Mouse (Mus musculus) kidney, postnatal 36 days (tissue): Measurements from ENCODE around the gene Focad.

ENCODE experiments used
- DNase-seq, 2 experiments: peaks; one replicate each; pipeline ENCODE4 v3.0.0; 2021 to 2022; ENCODE audit warnings: mixed read lengths in 2 of 2

Gene Focad

DNA sequence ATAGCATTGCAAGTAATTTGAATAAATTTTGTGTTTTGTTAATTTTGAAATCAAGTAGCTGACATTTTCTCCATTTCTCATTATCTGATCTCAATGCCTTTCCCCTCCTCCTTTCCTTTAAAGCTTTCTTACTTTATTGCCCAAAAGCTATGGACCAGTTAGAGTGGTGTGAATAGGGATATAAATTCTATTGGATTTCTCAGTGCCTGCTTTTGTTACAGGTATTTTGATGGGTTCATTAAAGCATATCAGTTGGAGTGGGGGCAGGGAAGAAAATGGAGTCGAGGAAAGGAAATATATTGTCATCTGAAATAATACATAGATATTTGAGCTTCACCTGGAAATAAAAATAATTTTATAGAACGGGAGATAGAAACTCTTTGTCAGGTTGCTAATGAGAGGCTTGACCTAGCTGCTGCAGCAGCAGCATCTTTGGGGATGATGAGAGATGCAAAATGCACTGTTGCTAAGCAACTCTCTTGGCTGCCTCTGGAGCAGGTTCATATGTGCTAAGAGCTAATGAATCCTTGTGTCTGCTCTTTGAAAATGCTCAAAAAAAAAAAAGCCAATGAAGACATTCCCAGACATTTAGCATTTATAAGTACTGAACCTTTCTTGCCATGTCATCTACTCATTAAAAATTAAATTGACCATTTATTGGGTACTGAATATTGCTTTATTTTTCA lies 116.9 kb downstream of the Focad start:
- DNase-seq = no peak

DNA sequence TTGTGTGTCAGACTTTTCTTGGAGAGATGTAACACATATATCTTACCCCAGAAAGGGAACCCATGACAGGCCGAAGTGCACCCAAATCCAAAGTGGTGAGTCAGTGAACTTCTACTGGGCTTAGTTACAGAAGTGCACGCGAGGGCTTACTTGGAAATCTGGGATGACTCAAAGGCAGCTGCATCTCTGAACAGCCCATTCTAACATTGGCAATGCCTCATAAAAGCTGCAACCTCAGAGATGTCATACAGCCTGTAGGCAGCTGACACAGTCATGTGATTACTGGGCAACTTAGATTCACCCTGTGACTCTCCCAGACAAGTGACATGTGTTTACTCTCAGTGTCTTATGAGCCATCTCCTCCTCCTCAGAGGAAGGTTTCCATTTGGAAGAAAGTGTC lies 119.5 kb downstream of the Focad start:
- DNase-seq = no peak

- no peak for DNase-seq
Observed at GRCm38 (mm10) chr4:88218286-88218685, 123.9 kb downstream of the Focad start.

GRCm38 (mm10) chr4:88218797-88219196 lies 124.4 kb downstream of the Focad start:
- DNase-seq = no peak

DNA sequence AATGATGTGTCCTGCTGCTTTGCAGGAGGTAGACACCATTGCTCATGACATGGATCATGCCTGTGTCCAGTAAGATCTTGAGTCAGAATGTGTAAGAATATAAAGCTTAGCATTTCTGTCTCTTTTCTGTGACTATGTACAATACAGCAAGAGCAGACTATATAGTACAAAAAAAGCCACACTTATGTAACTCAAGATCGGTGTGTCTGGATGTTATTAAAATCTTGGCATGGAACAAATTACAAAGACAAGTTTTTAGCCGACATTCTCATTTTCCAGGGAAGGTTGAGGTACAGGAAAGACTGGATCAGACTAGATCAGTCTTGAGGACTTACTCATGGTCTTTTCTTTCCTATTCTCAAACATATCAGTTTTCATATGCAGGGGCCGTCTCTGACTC lies 136.9 kb downstream of the Focad start:
- DNase-seq = no peak

DNA sequence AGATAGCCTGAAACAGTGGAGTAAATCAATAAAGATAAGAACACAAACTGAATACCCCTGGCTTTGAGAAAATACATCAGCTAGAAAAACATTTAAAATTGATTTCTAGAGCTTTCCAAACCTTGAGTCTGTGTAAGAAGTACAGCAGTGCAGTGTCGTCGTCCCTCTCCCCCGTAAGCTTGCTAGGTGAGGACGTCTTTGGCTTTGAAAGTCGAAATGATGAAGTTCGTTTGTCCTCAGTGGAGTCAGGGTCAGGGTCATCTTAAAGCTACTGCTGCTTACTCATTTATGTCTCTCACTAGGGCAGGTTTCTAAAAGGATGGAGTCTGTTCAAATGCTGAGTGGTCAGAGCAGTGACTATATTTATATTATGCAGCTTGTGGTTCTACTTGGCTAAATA lies 141.5 kb downstream of the Focad start:
- DNase-seq = no peak

- no peak for DNase-seq
Observed at GRCm38 (mm10) chr4:88236926-88237756, 142.7 kb downstream of the Focad start.

- no peak for DNase-seq
Observed at GRCm38 (mm10) chr4:88238351-88238750, 143.9 kb downstream of the Focad start.

DNA sequence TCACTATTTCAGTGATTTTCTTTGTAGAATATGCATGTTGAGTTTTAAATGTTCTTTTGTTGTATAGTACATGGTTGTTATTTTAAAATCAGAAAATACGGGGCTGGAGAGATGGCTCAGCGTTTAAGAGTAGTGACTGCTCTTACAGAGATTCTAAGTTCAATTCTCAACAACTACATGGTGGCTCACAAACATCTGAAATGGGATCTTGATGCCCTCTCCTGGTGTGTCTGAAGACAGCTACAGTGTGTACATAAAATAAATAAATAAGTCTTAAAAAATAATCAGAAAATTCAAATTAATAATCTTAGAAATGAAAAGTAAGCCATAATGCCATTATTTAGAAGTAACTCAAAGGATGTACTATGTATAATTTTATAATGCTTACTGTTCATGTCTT lies 149.4 kb downstream of the Focad start:
- DNase-seq = no peak

DNA sequence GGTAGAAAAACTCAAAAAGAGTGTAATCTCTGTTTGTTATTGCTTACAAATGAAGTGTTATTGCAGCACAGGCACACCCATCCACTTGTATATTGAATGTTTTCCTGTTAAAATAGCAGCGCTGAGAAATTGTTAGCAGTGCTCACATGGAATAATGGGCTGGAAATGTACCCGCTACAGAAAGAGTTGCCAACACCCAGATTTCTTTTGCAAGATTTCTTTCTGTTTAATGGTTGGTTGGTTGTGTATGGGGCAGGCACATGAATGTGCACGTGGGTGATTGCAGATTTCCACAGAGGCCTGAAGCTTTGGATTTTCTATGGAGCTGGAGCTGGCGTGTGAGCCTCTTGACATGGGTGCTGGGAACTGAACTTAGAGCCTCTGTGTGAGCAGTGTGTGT lies 151.1 kb downstream of the Focad start:
- no peak for DNase-seq

DNA sequence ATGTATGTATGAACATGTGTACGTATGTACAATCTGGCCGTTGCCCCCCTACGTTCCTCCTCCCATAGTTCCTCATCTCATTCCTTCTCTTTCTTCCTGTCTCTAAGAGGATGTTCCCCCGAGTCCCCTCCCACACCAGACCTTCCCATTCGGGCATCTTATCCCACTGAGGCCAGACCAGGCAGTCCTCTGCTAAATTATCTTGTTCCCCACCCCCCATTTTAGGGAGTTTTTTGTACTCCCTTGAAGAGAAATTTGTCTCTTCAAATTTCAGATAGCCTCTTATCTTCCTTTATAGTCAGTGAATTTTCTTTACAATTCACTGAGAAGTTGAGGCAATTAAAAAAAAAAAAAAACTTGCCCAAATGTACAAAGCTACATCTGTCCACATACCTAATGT lies 166.9 kb downstream of the Focad start:
- DNase-seq = no peak

- no peak for DNase-seq
Observed at GRCm38 (mm10) chr4:88264536-88264935, 170.1 kb downstream of the Focad start.

DNA sequence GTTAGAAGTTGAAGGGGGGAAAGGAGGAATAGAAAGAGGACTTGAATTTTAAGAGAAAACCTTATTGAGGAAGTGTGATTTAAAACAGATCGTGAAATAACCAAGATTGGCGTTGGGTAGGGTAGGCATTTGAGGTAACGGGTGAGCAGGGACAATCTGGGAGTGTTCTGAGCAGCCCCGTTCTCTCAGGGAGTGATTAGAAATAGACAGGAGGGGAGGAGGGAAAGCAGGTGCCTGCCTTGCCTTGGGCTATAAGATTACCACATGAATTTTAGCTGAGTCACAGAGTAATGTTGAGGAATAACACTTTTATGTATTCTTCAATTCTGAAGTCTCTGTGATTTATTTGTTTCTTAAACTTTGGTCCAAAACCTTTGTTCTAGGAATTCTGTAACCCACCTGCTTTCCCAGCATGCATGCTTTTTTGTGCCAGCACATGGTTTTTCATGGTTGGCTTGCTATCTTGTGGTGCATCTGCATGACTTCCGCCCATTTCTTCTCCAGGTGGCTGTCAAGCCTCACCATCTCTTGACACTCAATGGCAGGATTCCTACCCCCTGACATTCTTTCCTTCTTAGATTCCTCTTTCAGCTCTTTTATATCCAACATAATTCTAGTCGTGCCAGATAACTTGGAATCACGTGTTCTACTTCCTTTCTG lies 176.1 kb downstream of the Focad start:
- DNase-seq = no peak

- no peak for DNase-seq
Observed at GRCm38 (mm10) chr4:88275571-88276041, 181.2 kb downstream of the Focad start.

DNA sequence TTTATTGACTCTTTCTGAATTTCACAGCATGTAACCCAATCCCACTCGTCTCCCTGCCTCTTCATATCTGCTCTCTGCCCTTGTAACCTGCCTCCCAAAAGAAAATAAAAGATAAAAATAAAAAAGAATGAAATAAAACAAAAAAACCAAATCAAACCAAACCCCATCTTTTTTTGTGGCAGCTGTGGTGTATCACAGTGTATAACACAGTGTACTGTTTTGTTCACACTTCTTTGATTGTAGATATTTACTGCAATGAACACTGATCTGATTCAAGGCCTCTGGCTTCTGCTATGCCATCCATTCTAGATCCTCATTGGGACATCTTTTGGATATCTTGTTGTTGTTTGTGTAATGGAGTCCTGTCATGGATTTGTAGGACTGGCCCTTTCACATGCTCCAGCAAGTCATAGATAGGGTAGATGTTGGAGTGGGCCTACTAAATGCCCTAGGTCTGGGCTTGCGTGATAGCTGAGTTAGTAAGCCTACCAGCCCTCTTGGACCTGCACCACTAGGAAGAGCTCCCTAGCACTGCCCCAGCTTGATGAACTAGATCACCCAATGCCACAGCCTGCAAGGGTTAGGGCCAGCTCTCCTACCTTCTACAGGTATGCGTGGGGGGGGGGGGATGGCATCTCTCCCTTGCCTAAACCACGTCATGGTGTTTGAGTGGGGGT lies 181.8 kb downstream of the Focad start:
- DNase-seq = no peak

GRCm38 (mm10) chr4:88278524-88278923 lies 184.1 kb downstream of the Focad start:
- DNase-seq = no peak

DNA sequence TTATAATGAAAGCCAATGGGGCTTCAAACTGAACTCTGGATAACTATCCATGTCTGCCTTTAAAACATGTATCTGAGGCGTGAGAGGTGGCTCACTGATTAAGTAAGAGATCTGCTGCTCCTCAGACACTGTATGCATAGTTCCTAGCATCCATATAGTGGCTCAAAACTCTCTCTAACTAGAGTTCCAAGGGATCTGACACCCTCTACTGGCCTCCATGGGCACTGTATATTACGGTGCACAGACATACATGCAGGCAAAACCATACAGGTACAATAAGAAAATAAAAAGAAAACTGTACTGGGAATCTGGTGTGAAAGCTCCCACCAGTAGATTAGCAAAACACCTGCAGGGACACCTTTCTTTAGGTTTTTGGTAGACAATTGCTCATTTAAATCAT lies 186.1 kb downstream of the Focad start:
- no peak for DNase-seq

GRCm38 (mm10) chr4:88295537-88295936 lies 201.1 kb downstream of the Focad start:
- DNase-seq = no peak

DNA sequence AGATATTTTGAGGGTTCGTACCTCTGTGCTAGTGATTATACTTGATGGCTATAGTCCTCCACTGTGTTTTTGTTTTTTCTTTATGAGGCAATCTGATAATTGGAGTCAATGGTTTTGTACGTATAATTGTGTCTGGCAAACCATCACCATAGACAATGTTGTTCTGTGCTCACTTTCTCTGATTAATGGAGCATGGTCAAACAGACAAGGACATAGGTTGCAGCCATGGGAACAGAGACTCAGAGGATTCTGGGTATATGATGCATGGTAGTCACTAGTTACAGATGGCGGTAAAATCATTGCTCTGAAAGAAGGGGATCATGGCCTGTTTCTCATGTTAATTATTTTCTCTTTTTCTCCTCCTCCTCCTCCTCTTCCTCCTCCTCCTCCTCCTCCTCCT lies 205.1 kb downstream of the Focad start:
- no peak for DNase-seq

DNA sequence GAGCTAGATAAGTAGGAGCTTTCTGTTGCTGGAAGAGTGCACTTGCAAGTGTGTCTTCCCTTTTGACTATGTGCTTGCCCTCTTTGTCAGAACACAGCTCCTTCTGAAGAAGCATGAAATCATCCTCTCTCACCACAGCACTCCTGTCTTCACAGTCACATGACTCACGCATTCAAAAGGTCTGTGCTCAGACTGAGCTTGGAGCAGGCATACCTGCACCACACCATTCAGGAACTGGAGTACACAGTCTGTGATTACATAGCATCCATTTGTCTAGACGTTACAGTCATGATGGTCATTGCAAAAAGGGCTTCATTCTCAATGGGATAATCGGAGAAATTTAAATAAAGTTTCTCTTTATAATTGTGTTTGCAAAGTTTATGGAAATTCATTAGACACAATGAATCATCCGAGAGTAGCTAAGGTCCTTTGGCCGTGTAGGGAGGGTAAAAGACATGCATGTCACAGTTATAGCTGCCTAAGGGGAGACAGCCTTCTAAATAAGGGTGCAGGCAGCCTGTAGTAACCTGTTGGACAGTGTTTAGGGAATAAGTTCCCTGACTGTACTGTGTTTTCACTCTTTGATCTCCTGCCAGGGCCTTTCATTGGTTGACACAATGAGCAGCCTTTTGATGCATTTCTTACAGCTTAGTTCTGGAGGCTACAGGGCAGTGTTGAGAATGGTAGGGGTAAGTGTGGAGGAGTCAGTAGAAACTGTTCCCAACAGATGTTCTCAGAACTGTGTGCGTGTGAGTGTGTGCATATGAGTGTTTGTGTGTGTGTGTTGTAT lies 206.6 kb downstream of the Focad start:
- no peak for DNase-seq

DNA sequence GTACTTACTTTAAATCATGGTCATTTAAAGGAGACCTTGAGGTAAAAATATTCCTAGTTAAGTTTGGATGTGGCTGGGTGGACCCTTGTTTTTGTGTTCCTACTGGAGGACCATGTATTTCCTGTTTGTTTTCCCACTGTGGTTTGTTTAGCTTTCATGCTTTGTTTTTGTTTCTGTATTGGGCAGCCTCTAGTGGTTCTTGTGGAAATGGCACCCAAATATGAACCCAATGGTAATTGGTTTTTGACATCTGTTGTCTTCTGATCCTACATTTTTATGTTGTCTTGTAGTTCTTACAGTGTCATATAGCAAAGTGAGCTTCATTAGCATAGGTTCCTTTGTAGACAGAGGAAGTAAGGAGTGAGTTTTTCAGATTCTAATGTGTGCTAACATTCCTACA lies 207.9 kb downstream of the Focad start:
- DNase-seq = peak; percentile 24 to 40

DNA sequence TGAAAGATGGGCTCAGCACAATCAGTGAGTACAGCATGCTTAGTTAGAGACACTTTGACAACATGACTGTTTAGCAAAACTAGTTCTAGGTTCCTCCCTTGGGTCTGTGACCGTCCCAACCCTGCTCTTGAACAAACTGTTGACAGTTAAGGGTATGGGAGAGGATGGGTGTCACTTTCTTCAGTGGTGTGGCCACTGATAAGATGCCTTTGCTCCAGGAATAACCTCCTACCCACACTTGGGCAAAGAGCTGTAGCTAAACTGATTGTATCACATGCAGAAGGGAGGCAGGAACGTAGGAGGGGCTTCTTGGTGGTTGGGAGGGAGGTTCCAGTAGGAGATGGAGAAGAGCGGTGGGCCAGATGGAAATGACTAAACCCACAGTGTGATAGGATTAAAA lies 213.3 kb downstream of the Focad start:
- no peak for DNase-seq
